Mouse (Mus musculus) testis, adult 2 months (tissue): ENCODE results near the gene Pla2g2c.

ENCODE experiments used
- CTCF ChIP-seq: fragments of 200-500 bp; IDR thresholded peaks from 2 replicates; pipeline ENCODE4 v1.5.1; 2012; ENCODE audit warnings: low read depth, mild to moderate bottlenecking, inconsistent platforms, low read length, moderate library complexity; ENCODE audit not compliant: control insufficient read depth, insufficient read depth, insufficient replicate concordance
- POLR2A ChIP-seq: fragments of 200-500 bp; IDR thresholded peaks from 2 replicates; pipeline ENCODE4 v1.6.1; 2012; ENCODE audit warnings: low read depth, mild to moderate bottlenecking, inconsistent platforms, low read length, moderate library complexity; ENCODE audit not compliant: control insufficient read depth

DNA sequence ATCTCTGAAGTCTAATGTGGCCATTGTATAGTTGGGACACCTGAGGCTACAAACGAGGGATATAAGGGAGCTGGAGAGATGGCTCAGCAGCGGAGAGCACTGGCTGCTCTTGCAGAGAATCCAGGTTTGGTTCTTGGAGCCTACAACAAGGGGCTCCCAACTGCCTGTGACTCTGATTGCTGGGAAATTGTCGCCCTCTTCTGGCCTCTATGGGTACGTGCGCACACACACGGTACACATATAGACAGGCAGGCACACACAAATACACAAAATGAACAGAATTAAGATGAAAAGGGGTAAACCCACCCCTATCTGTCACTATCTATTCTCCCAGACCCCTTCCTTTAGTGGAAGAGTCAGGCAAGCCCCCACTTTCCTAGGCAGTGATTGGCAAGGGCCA, 28.0 kb downstream of the Pla2g2c start:
- TF ChIP-seq CTCF (peak; percentile 42; the same call in 1 of the 2 replicates), POLR2A (no peak)
